Mouse (Mus musculus): ENCODE measurements around the gene Gdf9.

Gdf9 gene

GRCm38 (mm10) chr11:53446183-53446582, 15.4 kb downstream of the Gdf9 start:
- no peak for DNase-seq

- DNase-seq: no peak
Observed at GRCm38 (mm10) chr11:53447996-53448395, 17.2 kb downstream of the Gdf9 start.

- DNase-seq: no peak
Observed at GRCm38 (mm10) chr11:53448529-53448928, 17.7 kb downstream of the Gdf9 start.

DNA sequence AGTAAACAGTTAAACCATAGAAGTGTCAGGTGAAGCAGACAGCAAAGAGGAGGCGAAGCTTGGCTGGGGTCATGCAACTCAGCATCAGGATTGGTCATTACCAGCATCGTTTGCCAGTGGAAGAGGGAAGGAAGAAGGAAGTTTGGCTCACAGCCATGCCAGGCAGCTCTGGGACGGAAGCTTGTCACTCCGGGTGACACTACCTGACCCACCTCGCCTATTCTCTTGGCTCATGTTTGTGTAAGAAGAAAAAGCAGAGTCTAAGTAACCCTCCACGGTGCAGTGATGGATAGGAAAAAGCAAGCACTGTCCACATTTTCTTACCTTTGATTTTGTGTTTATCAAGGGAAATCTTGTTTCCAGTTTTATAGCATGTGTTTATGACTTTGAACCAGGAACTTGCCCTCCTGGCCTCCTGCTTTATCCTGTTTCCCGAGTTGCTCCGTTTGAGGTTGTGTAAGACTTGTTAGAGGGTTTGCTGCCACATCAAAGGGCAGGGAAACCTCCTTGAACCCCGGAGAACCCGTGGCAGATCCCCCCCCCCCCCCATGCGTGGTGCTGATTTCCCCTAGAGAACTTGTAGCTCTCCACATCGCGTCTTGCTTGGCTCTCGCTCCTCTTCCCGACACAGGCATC, 19.4 kb downstream of the Gdf9 start:
- DNase-seq: no peak

GRCm38 (mm10) chr11:53451361-53451760, 20.5 kb downstream of the Gdf9 start:
- DNase-seq: no peak

GRCm38 (mm10) chr11:53452396-53452795, 21.6 kb downstream of the Gdf9 start:
- DNase-seq: no peak

GRCm38 (mm10) chr11:53453031-53453430, 22.2 kb downstream of the Gdf9 start:
- no peak for DNase-seq

DNA sequence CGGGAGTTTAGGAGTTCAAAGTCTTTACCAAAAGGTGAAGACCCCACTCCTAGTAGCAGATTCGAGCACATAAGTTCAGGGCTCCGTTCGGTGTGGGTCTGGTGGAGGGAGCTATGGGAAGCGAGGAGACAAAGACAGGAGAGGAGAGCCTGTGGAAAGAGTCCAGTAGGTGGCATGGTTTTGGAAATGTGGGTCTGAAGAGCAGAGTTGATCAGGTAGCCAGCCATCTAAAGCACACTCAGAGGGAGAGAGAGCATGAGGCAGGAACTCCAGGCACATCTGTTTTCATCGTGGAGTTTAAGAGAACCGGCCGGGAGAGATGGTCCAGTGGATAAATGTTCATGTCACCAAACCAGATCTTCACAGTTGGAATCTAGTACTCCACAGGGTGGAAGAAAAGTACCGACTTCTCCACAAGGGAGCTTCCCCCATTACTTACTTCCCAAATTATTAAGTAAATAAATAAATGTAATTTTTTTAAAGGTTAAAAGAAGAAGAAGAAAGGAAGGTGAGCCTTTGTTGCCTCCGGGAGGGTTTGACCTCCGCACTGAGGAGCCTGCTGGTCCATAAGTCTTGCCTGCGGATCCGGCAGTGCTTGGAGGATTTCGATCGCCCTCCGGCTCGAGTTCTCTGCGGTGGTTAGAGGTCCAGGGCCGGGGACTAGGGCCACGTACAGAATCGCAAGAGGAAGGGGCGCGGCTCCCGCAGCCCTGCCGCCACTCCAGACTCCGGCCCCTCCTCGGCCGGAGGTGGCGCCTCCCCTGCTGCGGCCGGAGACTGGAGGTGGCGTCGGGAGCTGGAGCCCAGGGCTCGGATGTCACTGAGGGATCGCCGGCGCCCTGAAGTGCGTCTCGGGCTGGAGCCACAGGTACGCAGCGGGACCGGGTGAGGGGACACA, 25.9 kb downstream of the Gdf9 start, which contains the start of the genes Gm10447 and Shroom1:
Gm10447 (minus strand) TSS at position 637 of the 898 bp plus-strand sequence.
Shroom1 (plus strand) TSS at position 732 of the 898 bp plus-strand sequence.
- DNase-seq: no peak

- no peak for DNase-seq
Observed at GRCm38 (mm10) chr11:53457372-53457954, 26.6 kb downstream of the Gdf9 start.

DNA sequence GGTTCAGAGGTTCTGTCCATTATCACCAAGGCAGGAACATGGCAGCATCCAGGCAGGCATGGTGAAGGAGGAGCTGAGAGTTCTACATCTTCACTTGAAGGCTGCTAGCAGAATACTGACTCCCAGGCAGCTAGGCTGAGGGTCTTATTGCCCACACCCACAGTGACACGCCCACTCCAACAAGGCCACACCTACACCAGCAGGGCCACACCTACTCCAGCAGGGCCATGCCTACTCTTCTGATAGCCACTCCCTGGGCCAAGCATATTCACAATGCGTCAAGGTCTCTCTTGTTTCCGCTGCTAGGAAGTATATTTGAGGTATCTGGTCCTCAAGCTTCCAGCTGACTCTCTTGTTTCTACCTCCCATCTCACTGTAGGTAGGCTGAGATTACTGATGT, 28.2 kb downstream of the Gdf9 start:
- no peak for DNase-seq

- DNase-seq: no peak
Observed at GRCm38 (mm10) chr11:53460192-53460591, 29.4 kb downstream of the Gdf9 start.

DNA sequence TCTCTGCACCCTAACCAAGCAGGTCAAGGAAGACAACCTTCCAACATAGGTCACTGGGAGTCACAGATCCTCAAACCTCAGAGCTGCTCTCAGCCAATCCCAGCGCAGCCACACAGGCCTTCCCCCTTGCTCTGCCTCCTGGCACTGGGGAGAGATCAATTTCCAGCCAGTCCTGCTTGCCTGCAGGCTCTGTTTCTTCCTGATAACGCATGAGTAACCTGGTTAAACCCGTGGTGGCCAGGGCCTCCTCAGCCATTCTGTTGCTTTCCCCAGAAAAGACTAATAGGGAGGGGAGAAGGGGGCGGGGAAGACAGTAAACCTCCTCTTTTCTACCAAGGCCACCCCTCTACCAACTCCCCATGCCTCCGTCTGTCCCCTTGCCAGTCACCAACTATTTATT, 30.9 kb downstream of the Gdf9 start:
- no peak for DNase-seq

- DNase-seq: no peak
Observed at GRCm38 (mm10) chr11:53463551-53464424, 33.0 kb downstream of the Gdf9 start.

GRCm38 (mm10) chr11:53466231-53466971, 35.6 kb downstream of the Gdf9 start:
- peak; percentile 93 for DNase-seq

- no peak for DNase-seq
Observed at GRCm38 (mm10) chr11:53469294-53469967, 38.6 kb downstream of the Gdf9 start.

- DNase-seq: peak; percentile 97
Observed at GRCm38 (mm10) chr11:53469968-53470695, 39.3 kb downstream of the Gdf9 start, which contains the start of gene Gm9837. Gene Gm9837 (minus strand): TSS chr11:53470479.

DNA sequence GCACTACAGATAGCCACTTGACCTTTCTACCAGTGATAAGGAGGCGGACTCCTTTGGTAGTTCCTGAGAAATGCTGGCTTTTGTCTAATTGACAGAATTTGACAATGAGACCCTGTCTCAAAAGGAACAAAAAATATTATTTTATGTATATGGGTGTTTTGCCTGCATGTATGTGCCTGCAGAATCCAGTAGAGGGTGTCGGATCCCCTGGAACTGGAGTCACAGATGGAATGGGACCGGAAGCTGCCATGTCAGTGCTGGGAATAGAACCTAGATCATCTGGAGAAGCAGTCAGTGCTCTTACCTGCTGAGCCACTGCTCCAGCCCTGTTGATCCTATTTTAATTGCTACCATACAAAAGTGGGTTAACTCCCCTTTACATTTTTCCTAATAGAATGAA, 41.9 kb downstream of the Gdf9 start:
- DNase-seq: no peak

GRCm38 (mm10) chr11:53475620-53476019, 44.8 kb downstream of the Gdf9 start:
- no peak for DNase-seq

- DNase-seq: no peak
Observed at GRCm38 (mm10) chr11:53477833-53478232, 47.0 kb downstream of the Gdf9 start.

DNA sequence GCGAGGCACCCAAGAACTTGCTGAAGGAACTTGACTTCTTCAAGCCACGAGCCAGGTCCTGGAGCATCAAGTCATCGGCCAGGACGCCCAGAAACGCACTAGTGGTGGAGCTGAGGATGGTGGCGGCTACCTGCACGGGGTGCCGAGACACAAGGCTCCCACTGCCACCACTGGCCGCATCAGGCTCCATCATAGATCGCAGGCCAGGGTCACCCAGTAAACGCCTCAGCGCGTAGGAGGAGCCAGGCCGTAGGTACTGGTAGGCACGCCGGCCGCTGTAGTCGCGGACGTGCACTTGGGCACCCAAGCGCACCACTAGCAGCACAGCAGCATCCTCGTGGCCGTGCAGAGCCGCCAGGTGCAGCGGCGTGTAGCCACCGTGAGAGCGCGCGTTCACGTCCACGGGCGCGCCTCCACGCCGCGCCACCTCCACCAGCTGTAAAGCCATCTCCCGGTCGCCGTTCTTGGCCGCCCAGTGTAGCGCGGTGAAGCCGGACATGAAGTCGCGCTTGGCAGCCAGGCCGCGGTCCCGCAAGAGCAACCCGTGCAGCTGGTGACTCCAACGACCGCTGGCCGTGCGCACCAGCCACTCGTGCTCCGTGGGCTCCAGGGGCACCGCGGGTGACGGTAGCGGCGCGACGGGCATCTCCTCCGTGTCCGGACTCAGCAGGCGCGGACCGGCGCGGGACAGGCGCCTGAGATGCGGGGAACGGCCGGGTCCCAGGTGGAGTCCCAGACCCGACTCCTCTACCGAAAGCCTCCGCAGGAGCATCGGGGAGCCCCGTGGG, 47.8 kb downstream of the Gdf9 start:
- no peak for DNase-seq
